Mouse (Mus musculus) heart, embryonic 14.5 days (tissue): ENCODE measurements at regions not wholly inside any gene's neighbourhood (a gene's known extent, or its start where the extent isn't known, plus 50 kb on each side); places are given as distances from the start of the nearest gene placed in this dataset.

Experiments used
- ATAC-seq: fragments of 200-750 bp; cut with Nextera tagmentation; 2 replicates; pipeline ENCODE4 v1.8.0; 2017; ENCODE audit warnings: low read depth, moderate TSS enrichment; ENCODE audit not compliant: insufficient number of reproducible peaks, insufficient read depth, low FRiP score
- H3K27ac ChIP-seq, 2 experiments: fragments of 200-500 bp in 1 of 2; fragments of 300-500 bp in 1 of 2; sonication (generic) in 1 of 2; replicated peaks in 1 of 2; 2 replicates each; pipeline ENCODE4 v1.5.1; 2012 to 2014; ENCODE audit warnings: low read depth in 2 of 2, low read length in 2 of 2, control low read depth in 1 of 2, mild to moderate bottlenecking in 1 of 2, mixed read lengths in 1 of 2; ENCODE audit not compliant: control insufficient read depth in 1 of 2, insufficient read depth in 1 of 2
- H3K27me3 ChIP-seq: fragments of 300-500 bp; sonication (generic); 2 replicates; pipeline ENCODE4 v1.6.1; 2014; ENCODE audit warnings: mild to moderate bottlenecking, low read length, control low read depth; ENCODE audit not compliant: control insufficient read depth, insufficient read depth
- H3K36me3 ChIP-seq: fragments of 300-500 bp; sonication (generic); 2 replicates; pipeline ENCODE4 v1.6.1; 2014; ENCODE audit warnings: mild to moderate bottlenecking, control low read depth, low read length, mixed read lengths; ENCODE audit not compliant: control insufficient read depth, insufficient read depth
- H3K4me1 ChIP-seq, 2 experiments: fragments of 200-500 bp in 1 of 2; fragments of 300-500 bp in 1 of 2; sonication (generic) in 1 of 2; 2 replicates each; pipeline ENCODE4 v1.6.1; 2012 to 2014; ENCODE audit warnings: low read length in 2 of 2, control low read depth in 1 of 2, mixed read lengths in 1 of 2; ENCODE audit not compliant: control insufficient read depth in 2 of 2, insufficient read depth in 2 of 2
- H3K4me2 ChIP-seq: fragments of 300-500 bp; sonication (generic); 2 replicates; pipeline ENCODE4 v1.6.1; 2014; ENCODE audit warnings: mild to moderate bottlenecking, low read length
- H3K4me3 ChIP-seq, 2 experiments: fragments of 200-500 bp in 1 of 2; fragments of 300-500 bp in 1 of 2; sonication (generic) in 1 of 2; 2 replicates each; pipeline ENCODE4 v1.5.1; 2012 to 2014; ENCODE audit warnings: low read length in 2 of 2, mild to moderate bottlenecking in 2 of 2, control low read depth in 1 of 2, low read depth in 1 of 2, moderate library complexity in 1 of 2; ENCODE audit not compliant: control insufficient read depth in 1 of 2, insufficient read depth in 1 of 2
- H3K9ac ChIP-seq: fragments of 300-500 bp; sonication (generic); 2 replicates; pipeline ENCODE4 v1.6.1; 2014; ENCODE audit warnings: mild to moderate bottlenecking, low read length
- H3K9me3 ChIP-seq: fragments of 300-500 bp; sonication (generic); 2 replicates; pipeline ENCODE4 v1.6.1; 2016; ENCODE audit warnings: low read length, control low read depth; ENCODE audit not compliant: control insufficient read depth
- WGBS: fragments of 180-500 bp; shearing (Covaris S2); extraction: QIAGEN DNeasy Blood & Tissue Kit; methylation state at CpG from one replicate; pipeline ENCODE4 v1.1.7; 2014; 5-methylcytosine and 5-hydroxymethylcytosine counted together

DNA sequence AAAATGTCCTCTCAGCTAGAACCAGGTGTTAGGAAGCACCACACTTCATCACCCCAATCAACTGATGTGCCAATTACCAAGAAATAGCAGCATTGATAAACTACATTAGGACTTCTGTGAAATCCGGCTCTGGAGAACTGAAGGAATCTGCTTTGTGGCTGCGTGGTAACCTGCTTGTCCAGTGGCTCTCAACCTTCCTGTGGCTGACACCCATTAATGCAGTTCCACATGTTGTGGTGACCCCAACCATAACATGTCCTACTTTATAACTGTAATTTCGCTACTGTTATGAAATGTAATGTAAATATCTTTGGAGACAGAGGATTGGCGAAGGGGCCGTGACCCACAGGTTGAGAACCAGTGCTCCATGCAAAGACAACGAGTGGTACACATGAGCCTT lies 136.7 kb downstream of the Gm11011 start:
- H3K27ac ChIP-seq = no peak overlapping the region
- no peak for ATAC-seq
- no peaks in the 10 kb centered on the region for H3K36me3 ChIP-seq
- H3K27me3 ChIP-seq = no peaks in the 10 kb centered on the region
- no peaks in the 10 kb centered on the region for H3K4me1 ChIP-seq
- H3K4me2 ChIP-seq = no peak overlapping the region
- H3K9ac ChIP-seq = no peak overlapping the region
- WGBS = 85% methylated on average over 6 of the region's 6 CpGs
- H3K9me3 ChIP-seq = 0 out of 2 replicates have a peak, but pooled peaks cover 4% of the 10 kb centered on the region
- H3K4me3 ChIP-seq = no peak overlapping the region

DNA sequence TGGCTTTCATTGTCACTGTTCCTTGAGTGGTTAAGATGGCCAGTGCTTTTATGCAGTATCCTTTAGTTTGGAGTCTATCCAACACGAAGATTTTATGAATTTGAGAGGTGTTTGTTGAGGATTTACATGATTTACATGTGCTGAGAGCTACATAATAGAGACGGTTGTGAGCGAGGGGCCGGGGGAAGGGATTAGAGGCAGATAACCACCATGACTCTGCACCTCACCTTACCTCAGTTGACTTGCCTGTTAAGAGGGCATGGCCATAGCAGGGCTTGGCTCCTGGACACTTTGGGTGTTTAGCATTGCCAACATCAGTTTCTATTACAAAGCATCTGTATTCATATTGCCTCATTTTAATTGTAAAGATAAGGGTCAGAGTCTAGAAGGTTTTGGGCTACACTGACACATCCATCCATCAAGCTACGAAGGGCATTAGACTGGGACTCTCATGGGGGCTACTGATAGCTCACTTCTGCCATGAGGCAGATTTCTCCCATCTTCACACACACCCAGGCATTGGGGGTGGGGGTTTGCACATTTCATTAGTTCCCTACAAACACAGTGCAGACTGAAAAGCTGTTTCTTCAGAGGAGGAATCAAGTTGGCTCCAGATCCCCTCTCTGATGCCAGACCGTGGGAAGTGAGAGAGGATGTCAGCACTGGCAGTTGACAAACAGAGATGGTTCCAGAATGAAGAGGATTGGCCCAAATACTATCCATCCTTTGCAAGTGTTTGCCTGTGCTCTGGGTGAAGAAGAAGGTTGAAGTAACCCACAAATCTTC lies 139.9 kb downstream of the Gm11011 start:
- Histone ChIP-seq H3K4me1 (no peaks in the 10 kb centered on the region), H3K27ac (no peak overlapping the region), H3K36me3 (no peaks in the 10 kb centered on the region), H3K27me3 (no peaks in the 10 kb centered on the region), H3K4me2 (no peak overlapping the region), H3K4me3 (no peak overlapping the region), H3K9me3 (no peaks in the 10 kb centered on the region), H3K9ac (no peak overlapping the region)
- ATAC-seq = no peak
- WGBS = 69% methylated on average over 6 of the region's 6 CpGs

DNA sequence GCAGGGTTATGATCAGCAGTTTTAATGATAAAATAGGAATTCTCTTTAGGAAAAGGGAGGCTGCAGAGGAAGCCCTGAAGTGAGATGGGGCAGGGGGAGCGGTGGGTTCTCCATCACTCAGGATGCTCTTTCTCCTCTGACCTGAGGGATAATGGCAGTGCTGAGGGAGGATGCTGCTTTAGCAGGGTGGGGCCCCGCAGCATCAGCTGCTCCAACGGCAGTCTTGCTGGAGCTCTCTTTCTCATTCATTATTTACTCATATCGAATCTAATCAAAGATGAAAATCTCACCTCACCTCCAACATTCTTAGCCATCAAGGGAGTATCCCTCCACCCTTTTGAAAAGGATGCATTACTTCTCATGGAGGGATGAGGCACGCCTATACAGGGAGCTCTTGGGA lies 141.7 kb downstream of the Gm11011 start:
- no peaks in the 10 kb centered on the region for H3K9me3 ChIP-seq
- no peak overlapping the region for H3K4me3 ChIP-seq
- no peaks in the 10 kb centered on the region for H3K27me3 ChIP-seq
- H3K4me2 ChIP-seq = no peak overlapping the region
- no peaks in the 10 kb centered on the region for H3K4me1 ChIP-seq
- no peaks in the 10 kb centered on the region for H3K36me3 ChIP-seq
- H3K9ac ChIP-seq = no peak overlapping the region
- 83% methylated on average over 5 of the region's 5 CpGs for WGBS
- ATAC-seq = no peak
- H3K27ac ChIP-seq = no peak overlapping the region

DNA sequence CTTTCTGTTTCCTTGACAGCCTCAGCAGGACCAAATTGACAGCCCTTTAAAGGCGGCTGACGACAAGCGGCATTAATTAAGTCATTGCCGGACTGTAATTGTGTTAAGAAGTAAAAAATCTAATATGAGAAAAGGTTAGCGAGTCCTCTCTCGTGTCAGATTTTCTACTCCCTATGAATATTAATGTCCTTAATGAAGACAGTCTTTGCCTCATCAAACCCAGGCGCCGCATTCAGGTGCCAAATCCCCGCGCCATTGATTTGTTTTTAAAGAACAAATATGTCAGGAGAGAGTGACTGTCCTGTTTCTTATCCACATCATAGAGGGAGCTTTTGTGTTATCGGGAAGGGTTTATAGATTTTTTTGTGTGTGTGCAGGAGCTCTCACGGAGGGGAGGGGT lies 142.2 kb downstream of the Gm11011 start:
- no peaks in the 10 kb centered on the region for H3K36me3 ChIP-seq
- H3K4me3 ChIP-seq = no peak overlapping the region
- H3K9me3 ChIP-seq = no peaks in the 10 kb centered on the region
- H3K9ac ChIP-seq = no peak overlapping the region
- H3K4me1 ChIP-seq = no peaks in the 10 kb centered on the region
- no peaks in the 10 kb centered on the region for H3K27me3 ChIP-seq
- H3K27ac ChIP-seq = no peak overlapping the region
- no peak overlapping the region for H3K4me2 ChIP-seq
- WGBS = 89% methylated on average over 12 of the region's 12 CpGs
- no peak for ATAC-seq

DNA sequence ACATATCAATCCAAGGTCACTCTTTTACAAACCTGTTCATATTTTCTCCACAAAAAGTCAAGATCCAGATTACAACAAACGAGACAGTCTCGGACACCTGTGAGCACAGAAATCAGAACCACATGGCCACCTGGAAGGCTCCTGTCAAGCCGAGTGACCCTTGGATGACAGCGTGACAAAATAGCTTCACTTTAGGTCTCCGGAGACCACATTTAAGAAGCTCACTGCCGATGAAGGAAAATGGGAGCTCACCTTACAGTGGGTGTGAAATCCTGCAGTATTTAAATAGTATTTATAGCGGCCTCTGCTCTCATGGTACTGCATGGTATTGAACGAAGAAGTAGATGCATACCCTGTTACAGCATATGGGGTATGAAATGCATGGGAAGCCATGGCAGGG lies 144.3 kb downstream of the Gm11011 start:
- Histone ChIP-seq H3K27me3 (no peaks in the 10 kb centered on the region), H3K4me3 (no peak overlapping the region), H3K36me3 (no peaks in the 10 kb centered on the region), H3K4me1 (no peaks in the 10 kb centered on the region), H3K27ac (no peak overlapping the region), H3K9ac (no peak overlapping the region), H3K4me2 (no peak overlapping the region), H3K9me3 (no peaks in the 10 kb centered on the region)
- WGBS = 82% methylated on average over 8 of the region's 8 CpGs
- ATAC-seq = no peak

DNA sequence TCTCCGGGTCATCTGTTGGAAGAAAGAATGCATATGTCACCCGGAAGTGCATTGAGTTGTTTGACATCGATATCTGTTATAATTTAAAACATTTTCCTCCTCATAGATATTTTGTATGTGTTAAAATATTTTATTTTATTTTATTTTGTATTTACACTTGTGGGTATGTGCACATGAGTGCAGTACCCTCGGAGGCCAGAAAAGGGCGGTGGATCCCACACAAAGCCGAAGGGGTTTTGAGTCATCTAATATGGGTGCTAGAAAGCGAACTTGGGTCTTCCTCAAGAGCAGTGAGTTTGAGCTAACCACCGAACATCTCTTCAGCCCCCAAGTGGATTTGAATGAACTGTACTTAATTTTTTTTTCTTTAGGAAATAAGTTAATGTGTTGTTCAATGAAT lies 156.0 kb downstream of the Gm11011 start:
- Histone ChIP-seq H3K36me3 (no peaks in the 10 kb centered on the region), H3K4me3 (no peak overlapping the region), H3K9ac (no peak overlapping the region), H3K9me3 (peaks cover 5% of the 10 kb centered on the region; the same call in 1 of the 2 replicates), H3K4me1 (no peaks in the 10 kb centered on the region), H3K27me3 (no peaks in the 10 kb centered on the region), H3K4me2 (no peak overlapping the region), H3K27ac (no peak overlapping the region)
- no peak for ATAC-seq
- 89% methylated on average over 8 of the region's 8 CpGs for WGBS

DNA sequence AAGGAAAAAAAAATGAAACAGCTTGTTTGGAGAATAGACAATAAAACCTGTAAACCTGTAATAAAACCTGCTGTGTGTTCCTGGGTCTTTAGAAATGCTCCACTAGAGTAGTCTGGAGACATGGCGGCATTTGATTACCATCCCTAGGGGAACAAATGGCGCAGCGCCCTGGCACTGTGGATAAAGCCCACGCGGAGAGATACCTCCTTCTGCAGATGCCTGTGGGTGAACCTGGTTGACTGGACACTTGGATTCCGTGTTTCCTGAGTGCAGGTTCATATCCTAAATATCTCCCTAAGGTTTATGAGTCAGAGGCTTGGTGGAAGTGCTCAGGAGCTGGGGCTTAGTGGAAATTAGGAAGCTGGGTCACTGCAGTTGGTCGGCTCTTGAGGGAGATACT lies 158.1 kb downstream of the Gm11011 start:
- H3K4me2 ChIP-seq = no peak overlapping the region
- no peaks in the 10 kb centered on the region for H3K27me3 ChIP-seq
- no peak overlapping the region for H3K9ac ChIP-seq
- no peak for ATAC-seq
- WGBS = 87% methylated on average over 7 of the region's 7 CpGs
- H3K27ac ChIP-seq = no peak overlapping the region
- H3K36me3 ChIP-seq = no peaks in the 10 kb centered on the region
- H3K4me1 ChIP-seq = no peaks in the 10 kb centered on the region
- H3K4me3 ChIP-seq = no peak overlapping the region
- H3K9me3 ChIP-seq = no peaks in the 10 kb centered on the region
